Mouse (Mus musculus): ENCODE data around the gene Gmpr. TPM values are rescaled to one million over a fixed set of nuclear protein-coding genes. Genes with fewer than 3 reads are reported as not detected.

Gmpr gene
- polyA plus RNA-seq, 1 experiment from 2014 or later = 30.0 TPM

- DNase-seq (ENCODE audit: low spot score) = no peak
- Histone ChIP-seq H3K27ac (replicated peaks) (no peak overlapping the region; the same call in 1 of the 2 replicates), H3K4me3 (no peak overlapping the region), H3K4me1 (peaks cover 11% of the 10 kb centered on the region), H3K9me3 (replicated peaks) (no peaks in the 10 kb centered on the region), H3K36me3 (no peaks in the 10 kb centered on the region), H3K27me3 (ENCODE audit: low read depth, poor library complexity, severe bottlenecking) (no peaks in the 10 kb centered on the region)
- 89% methylated on average over 9 of the region's 9 CpGs for WGBS
These were observed 54.8 kb downstream of the Gmpr start for GRCm38 (mm10) chr13:45562011-45562410.

GRCm38 (mm10) chr13:45564946-45565345, 57.7 kb downstream of the Gmpr start:
- Histone ChIP-seq H3K4me1 (no peaks in the 10 kb centered on the region), H3K27ac (replicated peaks) (no peak overlapping the region), H3K36me3 (no peaks in the 10 kb centered on the region), H3K27me3 (ENCODE audit: low read depth, poor library complexity, severe bottlenecking) (no peaks in the 10 kb centered on the region), H3K4me3 (no peak overlapping the region), H3K9me3 (replicated peaks) (no peaks in the 10 kb centered on the region)
- WGBS = 86% methylated on average over 4 of the region's 4 CpGs
- no peak for DNase-seq (ENCODE audit: low spot score)

- no peaks in the 10 kb centered on the region for H3K9me3 ChIP-seq (replicated peaks)
- no peak for DNase-seq (ENCODE audit: low spot score)
- H3K4me1 ChIP-seq = peaks cover 4% of the 10 kb centered on the region; the same call in 1 of the 2 replicates
- no peaks in the 10 kb centered on the region for H3K27me3 ChIP-seq (ENCODE audit: low read depth, poor library complexity, severe bottlenecking)
- no peak overlapping the region for H3K27ac ChIP-seq (replicated peaks)
- no peaks in the 10 kb centered on the region for H3K36me3 ChIP-seq
- no peak overlapping the region for H3K4me3 ChIP-seq
- WGBS = 84% methylated on average over 7 of the region's 7 CpGs
These were observed 62.7 kb downstream of the Gmpr start for GRCm38 (mm10) chr13:45569932-45570331.

- H3K36me3 ChIP-seq = no peaks in the 10 kb centered on the region
- DNase-seq (ENCODE audit: low spot score) = peak; percentile 82
- H3K27me3 ChIP-seq (ENCODE audit: low read depth, poor library complexity, severe bottlenecking) = no peaks in the 10 kb centered on the region
- H3K4me1 ChIP-seq = peaks cover 4% of the 10 kb centered on the region; the same call in 1 of the 2 replicates
- no peak overlapping the region for H3K4me3 ChIP-seq
- H3K9me3 ChIP-seq (replicated peaks) = no peaks in the 10 kb centered on the region
- 5% methylated on average over 6 of the region's 6 CpGs for WGBS
- no peak overlapping the region for H3K27ac ChIP-seq (replicated peaks)
These were observed 64.6 kb downstream of the Gmpr start for GRCm38 (mm10) chr13:45571795-45572262.

DNA sequence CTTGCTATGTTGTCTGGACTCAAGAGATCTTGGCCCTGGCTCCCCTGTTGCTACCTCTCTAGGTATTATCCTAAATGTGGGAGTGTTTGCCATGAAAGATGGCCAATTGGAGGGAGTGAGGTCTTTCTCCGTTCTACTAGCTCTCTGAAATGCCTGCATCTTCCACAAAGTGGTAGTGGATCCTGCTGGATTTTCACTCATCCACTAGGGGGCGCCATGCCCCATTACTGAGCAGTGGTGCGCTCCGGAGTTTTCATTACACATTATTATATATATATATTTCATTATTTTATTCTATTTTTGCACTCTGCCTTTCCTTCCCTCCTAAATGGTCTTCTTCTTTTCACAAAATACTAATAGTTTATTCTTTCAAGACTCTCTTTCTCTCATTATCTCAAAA, 65.5 kb downstream of the Gmpr start:
- WGBS = 41% methylated on average over 4 of the region's 4 CpGs
- Histone ChIP-seq H3K9me3 (replicated peaks) (no peaks in the 10 kb centered on the region), H3K36me3 (no peaks in the 10 kb centered on the region), H3K27ac (replicated peaks) (no peak overlapping the region), H3K27me3 (ENCODE audit: low read depth, poor library complexity, severe bottlenecking) (no peaks in the 10 kb centered on the region), H3K4me1 (peaks cover 4% of the 10 kb centered on the region; the same call in 1 of the 2 replicates), H3K4me3 (no peak overlapping the region)
- peak; percentile 48 for DNase-seq (ENCODE audit: low spot score)

DNA sequence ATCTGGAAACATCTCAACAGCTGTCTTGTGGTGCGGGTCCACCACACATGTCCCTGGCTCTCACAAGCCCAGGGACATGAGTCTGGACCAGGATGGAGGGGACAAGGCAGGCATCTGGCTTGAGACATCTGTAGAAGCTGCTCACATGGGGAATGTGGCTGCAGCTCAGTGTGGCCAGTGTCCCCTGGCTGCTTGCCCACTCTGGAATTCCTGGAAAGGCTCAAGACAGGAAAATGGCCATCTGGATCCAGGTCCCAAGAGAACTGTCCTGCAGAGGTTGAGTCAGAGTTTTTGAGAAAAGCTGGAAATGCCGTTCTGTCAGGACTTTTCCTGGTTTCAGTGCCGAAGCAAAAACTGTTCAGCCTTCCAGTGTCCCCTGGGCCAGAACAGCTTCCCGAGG, 68.9 kb downstream of the Gmpr start:
- no peaks in the 10 kb centered on the region for H3K36me3 ChIP-seq
- H3K4me1 ChIP-seq = peaks cover 4% of the 10 kb centered on the region; the same call in 1 of the 2 replicates
- no peak overlapping the region for H3K27ac ChIP-seq (replicated peaks)
- WGBS = 83% methylated on average over 4 of the region's 4 CpGs
- no peaks in the 10 kb centered on the region for H3K27me3 ChIP-seq (ENCODE audit: low read depth, poor library complexity, severe bottlenecking)
- DNase-seq (ENCODE audit: low spot score) = no peak
- no peaks in the 10 kb centered on the region for H3K9me3 ChIP-seq (replicated peaks)
- H3K4me3 ChIP-seq = no peak overlapping the region

DNA sequence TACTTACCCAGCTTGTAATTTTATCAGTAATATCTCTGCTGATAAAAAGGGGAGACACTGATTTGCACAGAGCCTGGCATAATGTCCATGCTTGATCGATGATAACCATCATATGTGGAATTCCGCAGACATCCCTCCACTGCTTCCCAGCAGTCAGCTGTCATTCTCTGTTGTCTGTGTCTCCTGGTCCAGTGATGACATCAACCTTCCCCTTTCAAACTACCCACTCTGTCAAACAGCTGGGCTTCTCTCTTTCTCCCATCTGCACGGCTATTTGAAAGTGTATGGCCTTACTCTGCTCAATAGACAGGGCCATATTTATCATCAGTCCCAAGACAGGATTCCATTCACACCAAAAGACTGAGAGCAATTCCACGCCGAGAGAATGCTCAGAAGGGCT, 70.1 kb downstream of the Gmpr start:
- Histone ChIP-seq H3K27me3 (ENCODE audit: low read depth, poor library complexity, severe bottlenecking) (no peaks in the 10 kb centered on the region), H3K36me3 (no peaks in the 10 kb centered on the region), H3K4me3 (no peak overlapping the region), H3K4me1 (no peaks in the 10 kb centered on the region), H3K9me3 (replicated peaks) (no peaks in the 10 kb centered on the region), H3K27ac (replicated peaks) (no peak overlapping the region)
- WGBS = 79% methylated on average over 5 of the region's 5 CpGs
- no peak for DNase-seq (ENCODE audit: low spot score)

- no peak overlapping the region for H3K27ac ChIP-seq (replicated peaks)
- no peak for DNase-seq (ENCODE audit: low spot score)
- WGBS = 60% methylated on average over 2 of the region's 2 CpGs
- H3K4me3 ChIP-seq = no peak overlapping the region
- no peaks in the 10 kb centered on the region for H3K4me1 ChIP-seq
- H3K9me3 ChIP-seq (replicated peaks) = no peaks in the 10 kb centered on the region
- no peaks in the 10 kb centered on the region for H3K36me3 ChIP-seq
- no peaks in the 10 kb centered on the region for H3K27me3 ChIP-seq (ENCODE audit: low read depth, poor library complexity, severe bottlenecking)
These were observed 70.5 kb downstream of the Gmpr start for GRCm38 (mm10) chr13:45577784-45578183.

DNA sequence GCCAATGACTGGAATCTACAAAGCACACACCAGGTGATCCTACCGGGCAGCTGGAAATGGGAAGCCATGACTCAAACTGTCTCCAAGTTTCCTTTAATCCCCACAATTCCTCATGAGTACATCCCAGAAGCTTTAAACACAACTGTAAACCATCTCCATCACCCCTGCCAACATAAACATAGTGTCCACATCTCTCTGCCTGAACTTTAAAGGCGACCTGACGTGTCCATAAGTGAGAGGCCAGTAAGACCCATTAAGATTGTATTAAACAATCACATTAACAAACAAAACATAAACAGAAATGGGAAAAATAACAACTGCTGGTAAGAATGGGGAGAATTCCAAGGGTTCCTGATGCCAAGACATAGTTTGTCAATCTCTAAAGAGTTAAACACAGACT, 72.5 kb downstream of the Gmpr start:
- Histone ChIP-seq H3K4me3 (no peak overlapping the region), H3K36me3 (no peaks in the 10 kb centered on the region), H3K27me3 (ENCODE audit: low read depth, poor library complexity, severe bottlenecking) (no peaks in the 10 kb centered on the region), H3K4me1 (no peaks in the 10 kb centered on the region), H3K9me3 (replicated peaks) (0 out of 2 replicates have a peak, but pooled peaks cover 2% of the 10 kb centered on the region), H3K27ac (replicated peaks) (no peak overlapping the region)
- DNase-seq (ENCODE audit: low spot score) = no peak
- 91% methylated on average over 3 of the region's 3 CpGs for WGBS

- no peak overlapping the region for H3K27ac ChIP-seq (replicated peaks)
- WGBS = 90% methylated on average over 12 of the region's 12 CpGs
- H3K9me3 ChIP-seq (replicated peaks) = 0 out of 2 replicates have a peak, but pooled peaks cover 2% of the 10 kb centered on the region
- no peak overlapping the region for H3K4me3 ChIP-seq
- H3K27me3 ChIP-seq (ENCODE audit: low read depth, poor library complexity, severe bottlenecking) = no peaks in the 10 kb centered on the region
- H3K36me3 ChIP-seq = no peaks in the 10 kb centered on the region
- no peaks in the 10 kb centered on the region for H3K4me1 ChIP-seq
- DNase-seq (ENCODE audit: low spot score) = no peak
These were observed 75.0 kb downstream of the Gmpr start for GRCm38 (mm10) chr13:45582294-45582693.

GRCm38 (mm10) chr13:45583061-45583460, 75.8 kb downstream of the Gmpr start:
- WGBS = 84% methylated on average over 5 of the region's 5 CpGs
- Histone ChIP-seq H3K9me3 (replicated peaks) (0 out of 2 replicates have a peak, but pooled peaks cover 2% of the 10 kb centered on the region), H3K4me3 (no peak overlapping the region), H3K36me3 (no peaks in the 10 kb centered on the region), H3K27me3 (ENCODE audit: low read depth, poor library complexity, severe bottlenecking) (no peaks in the 10 kb centered on the region), H3K4me1 (no peaks in the 10 kb centered on the region), H3K27ac (replicated peaks) (no peak overlapping the region)
- DNase-seq (ENCODE audit: low spot score) = no peak

DNA sequence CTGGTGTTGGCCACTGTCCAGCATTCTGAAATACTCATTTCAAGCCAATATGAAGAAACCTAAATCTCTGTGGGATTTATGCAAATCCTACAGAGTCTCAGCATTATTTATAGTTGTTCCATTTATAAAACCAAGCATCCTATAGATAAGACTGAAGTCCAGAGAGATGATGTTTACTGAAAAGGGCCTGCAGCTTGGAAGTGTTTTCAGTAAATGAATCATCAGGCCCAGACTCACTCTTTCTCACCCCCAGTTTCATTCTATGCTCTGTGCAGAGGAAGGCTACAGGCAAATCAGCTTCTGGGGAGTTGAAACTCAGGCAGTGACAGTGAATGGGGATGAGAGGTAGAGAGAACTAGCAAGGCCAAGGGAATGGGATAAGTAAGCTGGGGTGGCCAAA, 83.7 kb downstream of the Gmpr start:
- Histone ChIP-seq H3K27ac (replicated peaks) (no peak overlapping the region), H3K36me3 (no peaks in the 10 kb centered on the region), H3K4me1 (no peaks in the 10 kb centered on the region), H3K9me3 (replicated peaks) (no peaks in the 10 kb centered on the region), H3K4me3 (no peak overlapping the region), H3K27me3 (ENCODE audit: low read depth, poor library complexity, severe bottlenecking) (no peaks in the 10 kb centered on the region)
- no peak for DNase-seq (ENCODE audit: low spot score)

DNA sequence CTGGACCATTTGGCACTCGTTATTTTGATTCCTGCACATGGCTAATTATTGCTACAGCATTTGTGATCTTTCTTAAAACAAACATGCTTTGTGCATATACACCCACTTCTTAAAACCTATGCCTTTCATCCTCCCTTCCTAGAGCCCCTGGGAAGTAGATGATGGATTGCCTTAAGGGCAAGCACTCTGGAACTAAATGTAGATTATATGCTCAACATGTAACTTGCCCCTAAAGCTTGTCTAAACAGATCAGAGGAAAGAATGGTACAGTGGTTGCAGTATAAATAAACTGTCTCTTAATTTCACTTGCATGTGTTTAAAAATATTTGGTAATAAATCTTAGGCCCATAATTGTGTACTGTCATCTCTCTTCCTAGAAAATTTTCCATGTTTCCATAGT, 86.7 kb downstream of the Gmpr start:
- no peak for DNase-seq (ENCODE audit: low spot score)
- Histone ChIP-seq H3K9me3 (replicated peaks) (no peaks in the 10 kb centered on the region), H3K27ac (replicated peaks) (no peak overlapping the region), H3K27me3 (ENCODE audit: low read depth, poor library complexity, severe bottlenecking) (no peaks in the 10 kb centered on the region), H3K4me1 (no peaks in the 10 kb centered on the region), H3K4me3 (no peak overlapping the region), H3K36me3 (no peaks in the 10 kb centered on the region)
- WGBS = 77% methylated on average over 1 of the region's 1 CpGs

DNA sequence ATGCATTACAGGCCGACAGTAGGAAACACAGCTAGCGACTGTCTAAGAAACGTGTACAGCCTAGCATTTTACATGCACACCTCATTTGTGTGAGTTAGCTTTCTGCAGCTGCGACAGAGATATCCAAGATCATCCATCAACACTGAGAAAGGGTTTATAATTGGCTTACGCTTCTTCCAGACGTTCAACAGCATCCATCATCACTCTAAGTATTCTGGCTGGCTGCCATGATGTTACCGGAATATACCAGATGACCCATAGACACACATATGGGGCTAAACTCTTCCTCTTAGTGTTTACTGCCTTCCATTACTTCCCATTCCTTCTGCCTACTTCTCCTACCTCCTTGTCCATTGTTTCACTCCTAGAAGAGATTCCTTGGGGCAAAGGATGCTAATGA, 88.2 kb downstream of the Gmpr start:
- H3K27ac ChIP-seq (replicated peaks) = no peak overlapping the region
- no peak overlapping the region for H3K4me3 ChIP-seq
- DNase-seq (ENCODE audit: low spot score) = no peak
- H3K4me1 ChIP-seq = peaks cover 1% of the 10 kb centered on the region; the same call in 1 of the 2 replicates
- H3K9me3 ChIP-seq (replicated peaks) = no peaks in the 10 kb centered on the region
- H3K36me3 ChIP-seq = no peaks in the 10 kb centered on the region
- WGBS = 89% methylated on average over 7 of the region's 7 CpGs
- no peaks in the 10 kb centered on the region for H3K27me3 ChIP-seq (ENCODE audit: low read depth, poor library complexity, severe bottlenecking)
